Mouse (Mus musculus): ENCODE results near the gene Rsrc2.

GRCm38 (mm10) chr5:123684221-123685144 is 64.7 kb downstream of the Rsrc2 start, which contains the start of gene Clip1:
- no peak for TF ChIP-seq CTCF (IDR thresholded peaks at IDR 0.05)
- TF ChIP-seq EP300 (IDR thresholded peaks at IDR 0.05; ENCODE audit: insufficient read depth, low read depth, low read length): no peak

All from heart, adult 2 months (tissue).